Mouse (Mus musculus) hindbrain, embryonic 15.5 days (tissue): ENCODE measurements at regions not wholly inside any gene's neighbourhood (a gene's known extent, or its start where the extent isn't known, plus 50 kb on each side); places are given as distances from the start of the nearest gene placed in this dataset.

ENCODE experiments used
- ATAC-seq: fragments of 200-750 bp; cut with Nextera tagmentation; 2 replicates; pipeline ENCODE4 v1.8.0; 2017; ENCODE audit warnings: low read depth, moderate number of reproducible peaks, moderate TSS enrichment; ENCODE audit not compliant: low FRiP score
- H3K27ac ChIP-seq: fragments of 300-500 bp; sonication (generic); replicated peaks from 2 replicates; pipeline ENCODE4 v1.5.1; 2015; ENCODE audit warnings: mild to moderate bottlenecking, inconsistent platforms
- H3K27me3 ChIP-seq: fragments of 300-500 bp; sonication (generic); 2 replicates; pipeline ENCODE4 v1.6.1; 2015; ENCODE audit warnings: control low read depth, inconsistent platforms
- H3K36me3 ChIP-seq: fragments of 300-500 bp; sonication (generic); 2 replicates; pipeline ENCODE4 v1.6.1; 2015; ENCODE audit warnings: control low read depth, inconsistent platforms
- H3K4me1 ChIP-seq: fragments of 300-500 bp; sonication (generic); replicated peaks from 2 replicates; pipeline ENCODE4 v1.6.1; 2015; ENCODE audit warnings: control low read depth, inconsistent platforms
- H3K4me2 ChIP-seq: fragments of 300-500 bp; sonication (generic); 2 replicates; pipeline ENCODE4 v1.6.1; 2015; ENCODE audit warnings: moderate library complexity, mild to moderate bottlenecking, inconsistent platforms
- H3K4me3 ChIP-seq: fragments of 300-500 bp; sonication (generic); 2 replicates; pipeline ENCODE4 v1.5.1; 2015; ENCODE audit warnings: mild to moderate bottlenecking, inconsistent platforms
- H3K9ac ChIP-seq: fragments of 300-500 bp; sonication (generic); 2 replicates; pipeline ENCODE4 v1.6.1; 2015; ENCODE audit warnings: inconsistent platforms
- H3K9me3 ChIP-seq: fragments of 300-500 bp; sonication (generic); 2 replicates; pipeline ENCODE4 v1.6.1; 2016; ENCODE audit warnings: control low read depth, inconsistent platforms
- WGBS: fragments of 180-500 bp; shearing (Covaris S2); methylation state at CpG from one replicate; pipeline ENCODE4 v1.1.7; 2015; 5-methylcytosine and 5-hydroxymethylcytosine counted together

DNA sequence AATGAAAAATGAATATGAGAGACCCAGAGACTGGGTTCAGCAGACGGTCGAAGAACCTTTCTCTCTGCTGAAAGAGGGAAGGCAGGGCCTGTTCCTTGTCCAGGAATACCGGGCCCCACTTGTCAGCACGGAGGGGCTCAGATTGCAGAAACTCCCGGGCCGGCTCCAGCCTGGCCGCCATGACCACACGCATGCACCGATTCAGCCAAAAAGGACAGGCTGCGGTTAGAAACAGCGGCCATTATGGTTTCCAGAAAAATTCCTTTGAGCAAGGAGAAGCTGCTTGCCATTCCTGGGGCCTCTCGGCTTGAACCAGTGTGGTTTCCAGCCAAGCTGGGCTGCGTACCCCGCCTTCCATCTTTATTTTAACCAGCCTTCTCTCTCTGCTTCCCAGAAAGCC is 64.7 kb upstream of the Tnrc6c start:
- no peaks in the 10 kb centered on the region for H3K36me3 ChIP-seq
- 87% methylated on average over 14 of the region's 14 CpGs for WGBS
- ATAC-seq, result no peak
- no peak overlapping the region for H3K4me2 ChIP-seq
- H3K9ac ChIP-seq, result no peak overlapping the region
- H3K27me3 ChIP-seq, result no peaks in the 10 kb centered on the region
- H3K4me1 ChIP-seq, result peaks cover 9% of the 10 kb centered on the region
- no peaks in the 10 kb centered on the region for H3K9me3 ChIP-seq
- no peak overlapping the region for H3K27ac ChIP-seq
- no peak overlapping the region for H3K4me3 ChIP-seq

DNA sequence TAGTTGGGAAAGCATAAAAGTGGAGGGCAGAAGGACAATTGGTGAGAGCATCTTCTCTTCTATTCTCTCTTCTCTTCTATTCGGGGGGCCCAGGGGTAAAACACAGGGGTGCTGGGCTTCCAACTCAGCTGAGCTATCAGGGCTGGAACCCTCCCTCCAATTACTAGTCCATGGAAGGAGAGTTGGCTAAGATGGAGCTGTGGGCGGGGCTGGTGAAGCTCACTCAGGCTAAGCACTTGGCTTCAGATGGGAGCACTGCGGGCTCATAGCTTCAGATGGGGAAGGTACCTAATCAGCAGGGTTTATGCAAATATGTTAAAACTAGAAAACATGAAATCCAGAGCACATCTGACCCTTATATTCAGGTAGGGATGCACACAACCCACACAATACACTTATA is 61.5 kb upstream of the Tnrc6c start:
- Histone ChIP-seq H3K36me3 (no peaks in the 10 kb centered on the region), H3K4me3 (no peak overlapping the region), H3K27ac (no peak overlapping the region), H3K27me3 (no peaks in the 10 kb centered on the region), H3K9me3 (no peaks in the 10 kb centered on the region), H3K4me1 (peaks cover 24% of the 10 kb centered on the region), H3K4me2 (no peak overlapping the region), H3K9ac (no peak overlapping the region)
- no peak for ATAC-seq
- WGBS, result 64% methylated on average over 3 of the region's 3 CpGs

DNA sequence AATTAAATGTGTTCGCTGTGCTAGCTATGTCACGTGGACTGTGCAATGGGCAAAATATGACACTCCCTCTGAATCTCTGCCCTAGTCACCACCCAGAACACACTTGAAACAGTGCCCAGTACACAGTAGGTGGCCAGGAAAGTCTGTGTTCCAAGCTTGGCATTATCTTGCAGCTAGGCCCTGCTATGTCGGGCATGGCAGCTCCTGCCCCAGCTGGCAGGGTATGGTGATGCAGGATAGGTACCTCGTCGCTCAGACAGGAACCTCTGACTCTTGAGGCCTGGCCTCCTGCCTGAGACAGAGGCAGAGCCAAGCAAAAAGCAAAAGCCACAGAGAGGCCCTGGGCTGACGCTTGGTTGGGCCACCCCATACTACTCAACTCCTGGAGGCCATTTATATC is 57.9 kb upstream of the Tnrc6c start:
- Histone ChIP-seq H3K27ac (0 out of 2 replicates have a peak overlapping the region, but pooled peaks have one; percentile 81), H3K4me3 (no peak overlapping the region), H3K9me3 (no peaks in the 10 kb centered on the region), H3K36me3 (no peaks in the 10 kb centered on the region), H3K4me1 (peaks cover 55% of the 10 kb centered on the region), H3K27me3 (0 out of 2 replicates have a peak, but pooled peaks cover 3% of the 10 kb centered on the region), H3K9ac (no peak overlapping the region), H3K4me2 (no peak overlapping the region)
- no peak for ATAC-seq
- 59% methylated on average over 6 of the region's 6 CpGs for WGBS

DNA sequence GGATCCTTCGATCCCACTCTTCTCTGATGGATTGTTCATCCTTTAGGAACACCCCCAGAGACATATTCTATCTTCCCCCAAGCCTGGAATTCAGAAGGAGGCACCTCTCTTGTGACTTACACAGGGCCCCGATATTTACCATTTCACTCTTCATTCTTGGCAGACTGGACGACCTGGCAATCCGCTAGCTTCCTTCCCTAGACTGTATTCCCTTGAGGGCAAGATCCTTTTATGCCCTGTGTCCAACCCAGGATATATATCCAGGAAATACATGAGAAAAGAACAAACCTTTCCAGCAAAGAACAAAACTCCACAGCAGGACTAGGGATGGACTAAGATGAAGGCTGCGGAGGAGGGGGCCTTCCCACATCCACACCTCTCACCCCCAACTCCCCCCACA is 56.3 kb upstream of the Tnrc6c start:
- peak overlapping the region; percentile 81 for H3K27ac ChIP-seq
- 17% methylated on average over 5 of the region's 5 CpGs for WGBS
- peak overlapping the region; percentile 39 for H3K4me2 ChIP-seq
- H3K9ac ChIP-seq, result no peak overlapping the region
- no peak for ATAC-seq
- H3K4me1 ChIP-seq, result peaks cover 55% of the 10 kb centered on the region
- 0 out of 2 replicates have a peak, but pooled peaks cover 3% of the 10 kb centered on the region for H3K27me3 ChIP-seq
- H3K9me3 ChIP-seq, result no peaks in the 10 kb centered on the region
- H3K36me3 ChIP-seq, result no peaks in the 10 kb centered on the region
- H3K4me3 ChIP-seq, result 0 out of 2 replicates have a peak overlapping the region, but pooled peaks have one; percentile 4

DNA sequence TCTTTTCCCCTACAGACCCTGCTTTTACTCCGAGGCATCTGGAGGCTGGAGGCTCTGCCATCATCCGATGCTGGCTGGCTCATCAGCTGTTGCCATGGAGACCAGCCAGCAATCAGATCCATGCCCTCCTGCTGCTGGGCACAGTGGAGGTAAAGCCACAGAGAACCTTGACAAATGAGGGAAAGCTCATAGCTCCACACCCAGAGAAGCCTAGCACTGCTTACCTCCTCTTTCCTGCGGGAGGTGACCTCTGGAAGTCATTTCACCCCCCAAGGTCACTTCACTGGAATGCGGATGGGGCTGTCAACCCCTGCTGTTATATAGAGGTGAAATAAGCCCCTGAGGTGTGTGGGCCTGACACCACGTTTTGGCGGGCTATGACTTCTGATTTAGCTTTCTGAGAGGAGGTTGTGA is 55.9 kb upstream of the Tnrc6c start:
- Histone ChIP-seq H3K27ac (peak overlapping the region; percentile 81), H3K4me1 (peaks cover 55% of the 10 kb centered on the region), H3K27me3 (0 out of 2 replicates have a peak, but pooled peaks cover 3% of the 10 kb centered on the region), H3K4me2 (peak overlapping the region; percentile 39), H3K9ac (no peak overlapping the region), H3K4me3 (0 out of 2 replicates have a peak overlapping the region, but pooled peaks have one; percentile 4), H3K9me3 (no peaks in the 10 kb centered on the region), H3K36me3 (no peaks in the 10 kb centered on the region)
- peak; percentile 72 for ATAC-seq
- WGBS, result under 1% methylated on average over 6 of the region's 6 CpGs

DNA sequence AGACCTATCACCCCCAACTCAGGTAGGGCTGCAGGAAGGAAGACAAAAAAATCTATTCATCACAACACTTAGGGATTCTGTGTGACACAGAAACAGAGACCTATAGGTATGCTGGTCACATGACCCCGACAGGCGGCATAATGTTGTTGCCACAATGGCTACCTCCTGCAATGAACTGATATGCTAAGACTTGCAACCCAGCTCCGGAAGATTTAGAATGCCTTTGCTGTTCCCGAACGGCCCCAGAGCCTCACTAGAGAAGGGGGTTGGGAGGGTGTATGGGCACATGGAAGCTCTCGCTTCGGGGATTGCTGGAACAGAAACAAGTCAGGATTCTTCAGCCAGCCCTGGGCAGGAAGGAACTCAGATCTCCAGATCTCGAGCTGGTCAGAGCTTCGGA is 55.5 kb upstream of the Tnrc6c start:
- no peak for ATAC-seq
- 0 out of 2 replicates have a peak, but pooled peaks cover 3% of the 10 kb centered on the region for H3K27me3 ChIP-seq
- H3K9me3 ChIP-seq, result no peaks in the 10 kb centered on the region
- H3K4me3 ChIP-seq, result no peak overlapping the region
- H3K27ac ChIP-seq, result peak overlapping the region; percentile 81
- 4% methylated on average over 9 of the region's 9 CpGs for WGBS
- no peaks in the 10 kb centered on the region for H3K36me3 ChIP-seq
- peaks cover 55% of the 10 kb centered on the region for H3K4me1 ChIP-seq
- no peak overlapping the region for H3K9ac ChIP-seq
- peak overlapping the region; percentile 28 for H3K4me2 ChIP-seq

DNA sequence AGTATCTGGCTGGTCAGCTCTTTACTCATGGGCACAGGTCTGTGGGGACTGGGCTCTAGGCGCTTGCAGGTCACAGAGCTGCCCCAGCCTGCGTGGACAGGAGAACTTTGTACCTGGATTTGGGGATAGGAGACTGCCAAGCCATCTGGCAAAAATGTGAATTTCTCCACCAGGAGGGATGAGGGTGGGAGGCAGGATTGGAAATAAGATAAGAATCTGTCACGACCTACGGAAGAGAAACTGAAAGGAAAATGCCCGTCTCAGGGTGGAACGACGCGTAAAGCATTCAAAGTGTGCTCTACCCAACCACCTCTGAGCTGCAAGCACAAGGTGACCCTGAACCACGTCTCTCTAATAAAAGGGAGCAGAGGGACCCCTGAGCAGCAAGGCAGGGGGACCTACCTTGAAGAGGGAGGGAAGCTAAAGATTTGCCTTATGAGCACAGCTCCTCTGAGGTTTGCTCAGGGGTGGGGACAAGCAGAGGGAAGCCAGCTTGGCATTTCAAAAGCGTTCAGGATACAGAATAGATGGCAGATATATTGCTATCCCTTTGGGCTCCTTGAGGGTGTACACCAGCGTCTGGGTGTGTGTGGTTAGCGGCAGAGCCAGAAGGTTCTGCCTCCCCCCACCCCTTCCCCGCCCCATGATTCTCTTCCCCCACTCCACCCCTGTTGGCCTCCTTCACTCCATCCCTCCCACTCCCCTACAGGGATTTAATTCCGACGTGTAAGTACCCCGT is 54.9 kb upstream of the Tnrc6c start:
- peaks cover 55% of the 10 kb centered on the region for H3K4me1 ChIP-seq
- ATAC-seq, result no peak
- 8% methylated on average over 16 of the region's 16 CpGs for WGBS
- H3K27me3 ChIP-seq, result 0 out of 2 replicates have a peak, but pooled peaks cover 3% of the 10 kb centered on the region
- no peak overlapping the region for H3K9ac ChIP-seq
- no peak overlapping the region for H3K4me3 ChIP-seq
- H3K9me3 ChIP-seq, result no peaks in the 10 kb centered on the region
- no peaks in the 10 kb centered on the region for H3K36me3 ChIP-seq
- peak overlapping the region; percentile 28 for H3K4me2 ChIP-seq
- H3K27ac ChIP-seq, result peak overlapping the region; percentile 81

DNA sequence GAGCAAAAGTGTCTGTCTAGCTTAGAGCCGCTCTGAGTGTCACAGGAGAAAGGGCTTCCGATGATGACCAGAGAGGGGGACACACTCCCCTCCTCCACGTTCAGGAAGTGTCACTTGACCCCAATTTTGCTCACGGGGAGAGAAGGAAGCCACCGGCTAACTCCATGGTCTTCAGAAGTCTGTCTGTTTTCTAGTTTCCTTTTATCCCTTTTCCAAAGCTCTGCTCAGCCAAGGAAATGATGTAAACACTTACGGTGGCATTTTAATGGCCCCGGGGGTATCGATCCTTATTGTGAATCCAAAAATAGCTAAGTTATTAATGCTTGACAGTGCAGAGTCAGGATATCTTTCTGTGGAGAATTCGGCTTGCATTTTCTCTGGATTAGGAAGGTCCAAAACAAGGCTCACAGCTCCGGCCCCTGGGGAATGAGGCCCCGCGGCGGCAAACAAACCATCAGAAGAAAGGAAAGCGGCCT is 54.3 kb upstream of the Tnrc6c start:
- 0 out of 2 replicates have a peak, but pooled peaks cover 3% of the 10 kb centered on the region for H3K27me3 ChIP-seq
- no peak overlapping the region for H3K9ac ChIP-seq
- no peak for ATAC-seq
- no peaks in the 10 kb centered on the region for H3K36me3 ChIP-seq
- H3K4me2 ChIP-seq, result peak overlapping the region; percentile 28
- peaks cover 55% of the 10 kb centered on the region for H3K4me1 ChIP-seq
- no peak overlapping the region for H3K4me3 ChIP-seq
- WGBS, result 12% methylated on average over 14 of the region's 14 CpGs
- peak overlapping the region; percentile 81 for H3K27ac ChIP-seq
- H3K9me3 ChIP-seq, result no peaks in the 10 kb centered on the region

DNA sequence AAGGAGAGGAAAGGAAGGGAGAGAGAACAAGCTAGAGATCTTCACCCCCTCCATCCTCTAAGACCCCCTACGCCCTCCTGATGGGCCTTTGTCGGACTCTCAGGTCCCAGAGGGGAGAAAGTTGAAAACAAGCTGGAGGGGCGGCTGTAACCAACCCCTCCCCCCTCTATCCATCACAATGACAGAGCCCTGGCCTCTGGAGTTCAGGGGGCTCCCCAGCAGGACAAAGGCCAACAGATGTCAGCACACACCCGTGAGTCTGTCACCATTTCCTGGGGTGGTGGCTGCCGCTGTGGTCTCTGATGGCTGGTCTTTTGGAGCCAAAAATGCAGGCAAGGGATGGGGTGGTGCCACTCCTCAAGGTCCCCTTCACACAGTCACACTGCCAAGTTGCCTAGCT is 52.9 kb upstream of the Tnrc6c start:
- H3K27me3 ChIP-seq, result 0 out of 2 replicates have a peak, but pooled peaks cover 3% of the 10 kb centered on the region
- 12% methylated on average over 5 of the region's 5 CpGs for WGBS
- no peak overlapping the region for H3K27ac ChIP-seq
- H3K36me3 ChIP-seq, result no peaks in the 10 kb centered on the region
- peaks cover 61% of the 10 kb centered on the region for H3K4me1 ChIP-seq
- no peak overlapping the region for H3K4me3 ChIP-seq
- H3K9me3 ChIP-seq, result no peaks in the 10 kb centered on the region
- H3K4me2 ChIP-seq, result no peak overlapping the region
- no peak for ATAC-seq
- H3K9ac ChIP-seq, result no peak overlapping the region

DNA sequence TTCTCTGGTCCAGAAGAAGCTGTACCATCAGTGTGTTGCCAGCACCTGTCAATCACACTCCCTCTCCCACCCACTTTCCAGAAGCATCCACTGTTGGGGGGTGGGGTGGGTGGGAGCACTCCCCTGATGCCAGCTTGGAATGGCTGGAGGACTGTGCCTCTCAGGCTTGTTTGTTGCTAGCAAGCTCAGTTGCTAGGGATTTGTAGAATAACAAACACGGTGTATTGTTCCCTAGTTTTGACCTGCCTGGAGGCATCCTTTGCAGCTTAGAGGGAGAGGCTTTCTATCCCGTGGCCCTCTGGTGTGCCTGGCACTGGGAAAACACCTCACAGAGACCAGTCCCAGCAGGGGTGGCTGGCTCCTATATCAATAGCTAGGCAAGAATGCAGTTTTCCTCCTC is 50.1 kb upstream of the Tnrc6c start:
- no peaks in the 10 kb centered on the region for H3K9me3 ChIP-seq

More for the DNA sequence above, 50.1 kb upstream of the Tnrc6c start:
- no peak overlapping the region for H3K4me2 ChIP-seq
- H3K4me3 ChIP-seq, result no peak overlapping the region
- no peak overlapping the region for H3K9ac ChIP-seq
- no peak for ATAC-seq
- no peaks in the 10 kb centered on the region for H3K36me3 ChIP-seq
- H3K4me1 ChIP-seq, result peaks cover 47% of the 10 kb centered on the region
- H3K27ac ChIP-seq, result no peak overlapping the region
- 15% methylated on average over 2 of the region's 2 CpGs for WGBS
- 0 out of 2 replicates have a peak, but pooled peaks cover 3% of the 10 kb centered on the region for H3K27me3 ChIP-seq
